Mouse (Mus musculus) thymus, adult 2 months (tissue): ENCODE measurements around the gene Tppp2. TPM values are rescaled to one million over a fixed set of nuclear protein-coding genes. Genes with fewer than 3 reads are reported as not detected.

Source experiments
- DNase-seq: peaks from one replicate; pipeline ENCODE4 v3.0.0; 2021
- H3K27ac ChIP-seq: fragments of 200-500 bp; 2 replicates; pipeline ENCODE4 v1.5.1; 2012; ENCODE audit warnings: low read length, control low read depth; ENCODE audit not compliant: control insufficient read depth, insufficient read depth
- H3K27me3 ChIP-seq: fragments of 200-500 bp; 2 replicates; pipeline ENCODE4 v1.6.1; 2012; ENCODE audit warnings: mild to moderate bottlenecking, low read length, moderate library complexity, mixed read lengths; ENCODE audit not compliant: control insufficient read depth, insufficient read depth
- H3K36me3 ChIP-seq: fragments of 200-500 bp; 2 replicates; pipeline ENCODE4 v1.6.1; 2012; ENCODE audit warnings: mild to moderate bottlenecking, low read length, moderate library complexity; ENCODE audit not compliant: control insufficient read depth, insufficient read depth
- H3K4me1 ChIP-seq: fragments of 200-500 bp; replicated peaks from 2 replicates; pipeline ENCODE4 v1.6.1; 2012; ENCODE audit warnings: low read length; ENCODE audit not compliant: control insufficient read depth, insufficient read depth
- H3K4me3 ChIP-seq: fragments of 200-500 bp; 2 replicates; pipeline ENCODE4 v1.5.1; 2012; ENCODE audit warnings: mild to moderate bottlenecking, low read length, control low read depth, moderate library complexity; ENCODE audit not compliant: control insufficient read depth, insufficient read depth
- CTCF ChIP-seq: fragments of 200-500 bp; IDR thresholded peaks from 2 replicates; pipeline ENCODE4 v1.5.1; 2012; ENCODE audit warnings: mild to moderate bottlenecking, control low read depth, low read length, moderate library complexity, borderline replicate concordance; ENCODE audit not compliant: control insufficient read depth, poor library complexity, insufficient read depth; ENCODE audit errors: extremely low read depth
- POLR2A ChIP-seq: fragments of 200-500 bp; IDR thresholded peaks from 2 replicates; pipeline ENCODE4 v1.6.1; 2012; ENCODE audit warnings: mild to moderate bottlenecking, low read length, control low read depth, moderate library complexity; ENCODE audit not compliant: control insufficient read depth, poor library complexity, insufficient read depth; ENCODE audit errors: extremely low read depth
- WGBS: fragments of 180-500 bp; shearing (Covaris S2); methylation state at CpG from one replicate; pipeline ENCODE4 v1.1.7; 2018; 5-methylcytosine and 5-hydroxymethylcytosine counted together
- polyA plus RNA-seq: library from polyadenylated mRNA; depleted of rRNA; stranded (reverse); fragments of >200 nt; gene quantifications from 2 replicates; pipeline ENCODE4 v1.2.3, GENCODE M21; 2012; rRNA removed

Tppp2 gene
- polyA plus RNA-seq, 1 experiment, result not detected

DNA sequence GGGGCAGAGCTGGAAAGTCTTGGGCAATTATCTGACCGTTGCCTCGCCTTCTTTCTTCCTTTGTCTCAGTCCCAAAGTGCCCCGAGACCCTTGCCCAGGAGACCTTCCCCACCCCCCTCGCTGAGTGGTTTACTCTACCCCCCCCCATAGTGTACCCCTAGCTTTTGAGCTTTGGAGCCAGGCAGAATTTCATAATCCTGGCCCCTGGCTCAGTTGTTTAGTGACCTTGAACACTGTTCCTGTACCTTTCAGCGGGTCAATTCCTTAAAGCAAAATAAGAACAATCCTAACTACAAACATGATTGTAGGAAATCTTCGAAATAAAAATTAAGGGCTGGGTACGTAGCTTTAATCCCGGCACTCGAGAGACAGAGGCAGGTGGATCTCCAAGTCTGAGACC lies 23.4 kb downstream of the Tppp2 start:
- Histone ChIP-seq H3K4me3 (no peak overlapping the region), H3K4me1 (no peaks in the 10 kb centered on the region), H3K27me3 (no peaks in the 10 kb centered on the region), H3K36me3 (no peaks in the 10 kb centered on the region), H3K27ac (no peak overlapping the region)
- no peak for TF ChIP-seq CTCF
- TF ChIP-seq POLR2A, result no peak
- no peak for DNase-seq
- 82% methylated on average over 9 of the region's 9 CpGs for WGBS

DNA sequence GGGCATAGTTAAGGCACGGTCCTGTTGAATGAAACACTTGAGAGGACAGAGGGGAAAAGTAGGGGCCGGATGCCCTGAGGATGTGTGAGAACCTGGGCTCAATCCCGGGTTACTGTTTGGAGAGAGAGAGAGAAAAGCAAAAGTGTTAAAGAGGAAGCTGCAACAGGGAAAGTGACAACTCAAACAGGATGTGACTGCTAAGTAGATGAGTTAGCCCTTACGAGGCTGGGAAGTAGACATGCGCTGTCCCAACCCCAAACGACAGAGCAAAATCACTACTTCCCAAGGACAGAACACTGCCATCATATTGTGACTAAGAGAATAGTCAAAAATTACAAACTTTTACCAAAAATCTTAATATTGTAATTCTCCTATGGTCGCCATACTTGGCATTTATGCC lies 24.0 kb downstream of the Tppp2 start:
- DNase-seq, result no peak
- TF ChIP-seq CTCF, result no peak
- TF ChIP-seq POLR2A, result no peak
- WGBS, result 54% methylated on average over 7 of the region's 7 CpGs
- H3K27me3 ChIP-seq, result no peaks in the 10 kb centered on the region
- H3K4me1 ChIP-seq, result no peaks in the 10 kb centered on the region
- H3K27ac ChIP-seq, result no peak overlapping the region
- H3K4me3 ChIP-seq, result no peak overlapping the region
- no peaks in the 10 kb centered on the region for H3K36me3 ChIP-seq

DNA sequence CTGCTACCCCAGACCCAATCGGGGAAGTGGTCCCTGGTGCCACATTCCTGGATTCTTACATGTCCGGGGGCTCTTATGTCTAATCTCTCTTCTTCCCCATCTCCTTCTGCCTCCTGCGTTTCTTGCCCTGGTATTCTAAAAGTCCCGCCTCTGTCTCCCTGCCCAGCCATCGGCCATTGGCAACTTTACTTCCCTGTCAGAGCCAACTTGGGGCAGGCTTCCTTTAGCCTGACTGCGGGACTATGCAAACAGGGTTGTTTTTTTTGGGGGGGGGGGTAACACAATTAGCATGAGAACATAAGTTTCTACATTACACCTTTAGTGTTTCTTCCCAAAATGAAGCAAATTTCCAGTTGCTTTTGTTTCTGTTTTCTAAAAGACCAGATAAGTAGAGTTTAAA lies 25.1 kb downstream of the Tppp2 start:
- no peak for DNase-seq
- 87% methylated on average over 6 of the region's 6 CpGs for whole genome bisulfite sequencing
- Histone ChIP-seq H3K4me3 (no peak overlapping the region), H3K27ac (no peak overlapping the region), H3K4me1 (no peaks in the 10 kb centered on the region), H3K27me3 (no peaks in the 10 kb centered on the region), H3K36me3 (no peaks in the 10 kb centered on the region)
- TF ChIP-seq POLR2A (no peak), CTCF (no peak)

DNA sequence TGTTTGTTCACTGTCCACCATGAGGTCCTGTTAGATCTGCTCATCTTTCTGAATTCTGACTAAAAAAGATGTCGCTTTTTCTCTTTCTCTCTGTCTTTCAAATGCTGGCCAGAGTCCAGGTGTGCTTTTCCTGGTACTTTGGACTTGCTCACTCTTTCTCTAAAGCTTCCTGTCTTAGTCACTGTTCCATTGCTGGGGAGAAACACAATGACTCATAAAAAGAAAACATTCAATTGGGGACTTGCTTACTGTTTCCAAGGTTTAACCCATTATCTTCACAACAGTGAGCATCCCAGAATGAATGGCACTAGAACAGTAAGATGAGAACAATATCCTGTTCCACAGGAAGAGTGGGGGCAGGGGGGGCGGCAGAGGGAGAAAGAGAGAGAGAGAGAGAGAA lies 42.1 kb downstream of the Tppp2 start:
- no peak for TF ChIP-seq POLR2A
- no peak for TF ChIP-seq CTCF
- 90% methylated on average over 2 of the region's 2 CpGs for whole genome bisulfite sequencing
- Histone ChIP-seq H3K4me1 (no peaks in the 10 kb centered on the region), H3K36me3 (no peaks in the 10 kb centered on the region), H3K4me3 (no peak overlapping the region), H3K27me3 (no peaks in the 10 kb centered on the region), H3K27ac (no peak overlapping the region)
- no peak for DNase-seq

DNA sequence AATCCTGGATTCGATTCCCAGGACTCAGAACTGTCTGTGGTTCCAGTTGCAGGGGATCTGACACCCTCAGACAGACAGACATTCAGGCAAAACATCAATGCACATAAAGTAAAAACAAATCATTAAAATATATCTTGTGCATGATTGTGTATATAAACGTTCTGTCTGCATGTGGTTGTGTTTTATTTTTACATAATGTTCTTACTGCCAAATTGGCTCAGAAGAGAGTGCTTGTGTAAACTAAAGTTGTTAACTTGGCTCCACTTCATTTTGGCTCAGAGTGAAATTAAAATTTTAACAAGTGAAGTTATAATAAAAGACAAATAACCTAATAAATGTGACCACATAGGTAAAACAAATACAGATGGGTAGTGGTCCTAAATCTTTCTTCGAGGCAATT lies 49.2 kb downstream of the Tppp2 start:
- Histone ChIP-seq H3K36me3 (no peaks in the 10 kb centered on the region), H3K4me3 (no peak overlapping the region), H3K4me1 (no peaks in the 10 kb centered on the region), H3K27ac (no peak overlapping the region), H3K27me3 (no peaks in the 10 kb centered on the region)
- DNase-seq, result no peak
- 94% methylated on average over 3 of the region's 3 CpGs for WGBS
- TF ChIP-seq CTCF (no peak), POLR2A (no peak)

Other genes with a start within 250 kb of the Tppp2 start
- gene Gm17079, start 223.0 kb upstream of the Tppp2 start, polyA plus RNA-seq, result not detected in 2 replicates
- not detected in 2 replicates for gene Gm5800, start 201.2 kb upstream of the Tppp2 start, polyA plus RNA-seq
- gene Ang4, start 144.8 kb upstream of the Tppp2 start, polyA plus RNA-seq, result 1.0 and 2.1 TPM in 2 replicates
- not detected in 2 replicates for gene AY358078, start 118.4 kb upstream of the Tppp2 start, polyA plus RNA-seq
- 0.82 and 1.8 TPM in 2 replicates for gene Ear6, start 64.7 kb upstream of the Tppp2 start, polyA plus RNA-seq
- gene Mettl17, start 33.6 kb upstream of the Tppp2 start, polyA plus RNA-seq, result 50.4 and 56.7 TPM in 2 replicates
- gene Slc39a2, start 25.5 kb upstream of the Tppp2 start, polyA plus RNA-seq, result 0.84 and 1.5 TPM in 2 replicates
- gene Ndrg2, start 4.3 kb upstream of the Tppp2 start, polyA plus RNA-seq, result 85.1 and 178 TPM in 2 replicates
- gene Rnase13, start 4.3 kb downstream of the Tppp2 start, polyA plus RNA-seq, result not detected in 2 replicates
- 55.2 and 62.3 TPM in 2 replicates for gene Arhgef40, start 66.3 kb downstream of the Tppp2 start, polyA plus RNA-seq
- gene Tmem253, start 97.2 kb downstream of the Tppp2 start, polyA plus RNA-seq, result 2.9 TPM in 2 replicates
- gene Zfp219, start 102.3 kb downstream of the Tppp2 start, polyA plus RNA-seq, result 253 and 269 TPM in 2 replicates
- not detected in 2 replicates for gene Olfr221, start 124.0 kb downstream of the Tppp2 start, polyA plus RNA-seq
- 163 and 171 TPM in 2 replicates for gene Hnrnpc, start 185.6 kb downstream of the Tppp2 start, polyA plus RNA-seq
- gene Rpgrip1, start 192.3 kb downstream of the Tppp2 start, polyA plus RNA-seq, result 3.1 and 3.9 TPM in 2 replicates